Mouse (Mus musculus) liver, adult 10 weeks (tissue): Measurements from ENCODE around the gene Mns1. TPM values are rescaled to one million over a fixed set of nuclear protein-coding genes. Genes with fewer than 3 reads are reported as not detected.

Source experiments
- polyA plus RNA-seq: library from polyadenylated mRNA; stranded (reverse); fragments of 350-450 nt; fragmentation: Illumina TruSeq; extraction: RNeasy Lipid Tissue Mini Kit (QIAGEN cat#74804); gene quantifications from one replicate; pipeline ENCODE4 v1.2.3, GENCODE M21; 2014; ENCODE audit warnings: low read depth, low replicate concordance

Mns1 gene
- 0.08 TPM for polyA plus RNA-seq

GRCm38 (mm10) chr9:72437822-72438701, at the start of gene Mns1:
Gene Mns1, plus strand, starts transcription at chr9:72438011.

GRCm38 (mm10) chr9:72492194-72492565, 54.4 kb downstream of the Mns1 start, which contains the start of gene Tex9:
Gene Tex9, minus strand, starts transcription at chr9:72492212.

Other genes starting within 250 kb of the Mns1 start
- gene Zfp280d, start 163.2 kb upstream of the Mns1 start, polyA plus RNA-seq = 24.9 TPM
- 2.5 TPM for gene Tex9, start 54.2 kb downstream of the Mns1 start, polyA plus RNA-seq
- 15.3 TPM for gene Rfx7, start 94.2 kb downstream of the Mns1 start, polyA plus RNA-seq
- gene Nedd4, start 224.3 kb downstream of the Mns1 start, polyA plus RNA-seq = 119 TPM